In genomic region chr11:5706874-5707529, GRCm38 (mm10) we compare ENCODE assay signal across 8 mouse cellular contexts. TPM values are rescaled to one million over a fixed set of nuclear protein-coding genes. Genes with fewer than 3 reads are reported as not detected.
A peak's percentile ranks its signal among the peaks of the same experiment; 100 is the strongest.
DNase-seq lines count a peak whose midpoint lies in the region; ATAC-seq and TF ChIP-seq lines count a peak whose summit lies in the region.

No protein-coding gene starts in this region.

- TF ChIP-seq CTCF in E14TG2a.4 (conservative IDR thresholded peaks at IDR 0.05; ENCODE audit: low read length) = no peak

- H3K4me3 ChIP-seq in E14TG2a.4 (replicated peaks; ENCODE audit: low read length) = peak overlapping the region; percentile 97
- peak overlapping the region; percentile 97 for H3K4me3 ChIP-seq in hindbrain, embryonic 11.5 days (ENCODE audit: low read depth, low read length)
- peak overlapping the region; percentile 91 for H3K4me3 ChIP-seq in liver, embryonic 16.5 days (ENCODE audit: low read depth, low read length)
- H3K4me3 ChIP-seq in neural tube, embryonic 15.5 days (replicated peaks) = peak overlapping the region; percentile 97

- WGBS in hindbrain, embryonic 11.5 days = 2% methylated on average over 43 of the region's 43 CpGs
- WGBS in liver, embryonic 16.5 days (ENCODE audit: insufficient replicate concordance) = under 1% methylated on average over 43 of the region's 43 CpGs
- under 1% methylated on average over 42 of the region's 43 CpGs for WGBS in neural tube, embryonic 15.5 days

- no peaks in the 10 kb centered on the region for H3K9me3 ChIP-seq in E14TG2a.4 (ENCODE audit: low read length)
- H3K9me3 ChIP-seq in hindbrain, embryonic 11.5 days (ENCODE audit: control insufficient read depth, low read length) = no peaks in the 10 kb centered on the region
- H3K9me3 ChIP-seq in liver, embryonic 16.5 days (replicated peaks; ENCODE audit: control insufficient read depth, low read length) = no peaks in the 10 kb centered on the region
- H3K9me3 ChIP-seq in neural tube, embryonic 15.5 days (replicated peaks) = no peaks in the 10 kb centered on the region

- H3K36me3 ChIP-seq in E14TG2a.4 (ENCODE audit: insufficient read depth, low read length) = peaks cover 34% of the 10 kb centered on the region
- no peaks in the 10 kb centered on the region for H3K36me3 ChIP-seq in hindbrain, embryonic 11.5 days (ENCODE audit: control insufficient read depth, insufficient read depth, low read length)
- H3K36me3 ChIP-seq in liver, embryonic 16.5 days (ENCODE audit: control insufficient read depth, insufficient read depth) = no peaks in the 10 kb centered on the region
- peaks cover 19% of the 10 kb centered on the region for H3K36me3 ChIP-seq in neural tube, embryonic 15.5 days

- peak overlapping the region; percentile 72 for H3K4me2 ChIP-seq in hindbrain, embryonic 11.5 days (replicated peaks; ENCODE audit: low read depth, low read length)
- peak overlapping the region; percentile 73 for H3K4me2 ChIP-seq in liver, embryonic 16.5 days (ENCODE audit: low read depth, low read length)
- peak overlapping the region; percentile 71 for H3K4me2 ChIP-seq in neural tube, embryonic 15.5 days

- H3K4me1 ChIP-seq in E14TG2a.4 (replicated peaks; ENCODE audit: low read depth, low read length) = peaks cover 61% of the 10 kb centered on the region
- H3K4me1 ChIP-seq in hindbrain, embryonic 11.5 days (replicated peaks; ENCODE audit: control insufficient read depth, insufficient read depth, low read length) = peaks cover 2% of the 10 kb centered on the region
- peaks cover 8% of the 10 kb centered on the region for H3K4me1 ChIP-seq in liver, embryonic 16.5 days (ENCODE audit: control insufficient read depth, low read depth, low read length)
- peaks cover 14% of the 10 kb centered on the region for H3K4me1 ChIP-seq in neural tube, embryonic 15.5 days

- peak; percentile 76 for ATAC-seq in hindbrain, embryonic 11.5 days (ENCODE audit: low FRiP score)
- ATAC-seq in liver, embryonic 16.5 days (ENCODE audit: low read depth) = peak; percentile 70
- ATAC-seq in neural tube, embryonic 15.5 days (ENCODE audit: low FRiP score) = peak; percentile 79

- H3K27me3 ChIP-seq in E14TG2a.4 (ENCODE audit: insufficient read depth, low read length) = peaks cover 10% of the 10 kb centered on the region; the same call in 1 of the 2 replicates
- H3K27me3 ChIP-seq in hindbrain, embryonic 11.5 days (ENCODE audit: control insufficient read depth, insufficient read depth, low read length) = no peaks in the 10 kb centered on the region
- no peaks in the 10 kb centered on the region for H3K27me3 ChIP-seq in liver, embryonic 16.5 days (ENCODE audit: control insufficient read depth, insufficient read depth, low read depth, low read length)
- H3K27me3 ChIP-seq in neural tube, embryonic 15.5 days (replicated peaks) = no peaks in the 10 kb centered on the region

- peak overlapping the region; percentile 91 for H3K9ac ChIP-seq in hindbrain, embryonic 11.5 days (ENCODE audit: low read depth, low read length)
- peak overlapping the region; percentile 92 for H3K9ac ChIP-seq in liver, embryonic 16.5 days (ENCODE audit: low read depth, low read length)
- H3K9ac ChIP-seq in neural tube, embryonic 15.5 days (replicated peaks) = peak overlapping the region; percentile 94

- peak; percentile 41 for DNase-seq in kidney, adult 9 months
- DNase-seq in kidney, adult 18-20 months = no peak
- DNase-seq in c-Kit-negative CD71-positive TER-119-positive erythroid progenitor cells, embryonic 14.5 days (ENCODE audit: low read depth, low spot score) = peak; percentile 26
- DNase-seq in hindbrain, embryonic 11.5 days (ENCODE audit: low spot score) = no peak
- DNase-seq in cerebellum, adult 11-12 months = no peak

- H3K27ac ChIP-seq in hindbrain, embryonic 11.5 days (ENCODE audit: low read depth, low read length) = no peak overlapping the region
- H3K27ac ChIP-seq in liver, embryonic 16.5 days (ENCODE audit: low read length) = peak overlapping the region; percentile 46; the same call in 1 of the 2 replicates
- peak overlapping the region; percentile 85 for H3K27ac ChIP-seq in neural tube, embryonic 15.5 days (replicated peaks)

RNA-seq across cellular contexts. Expression of gene Mrps24, which starts 8.5 kb away (rescaled TPM):
- 164 and 170 TPM in 2 replicates for polyA plus RNA-seq in hindbrain, embryonic 11.5 days (2014; fragmentation: Nextera tagmentation; extraction: Ambion mirVana)
- polyA plus RNA-seq in liver, embryonic 16.5 days (2015; fragmentation: Nextera tagmentation; extraction: Ambion mirVana) = 85.2 and 88.3 TPM in 2 replicates
- 197 and 206 TPM in 2 replicates for polyA plus RNA-seq in neural tube, embryonic 15.5 days (2015; fragmentation: Nextera tagmentation; extraction: Ambion mirVana)

RNA-seq across cellular contexts. Expression of gene Urgcp, which starts 55.2 kb away (rescaled TPM):
- 8.4 and 9.6 TPM in 2 replicates for polyA plus RNA-seq in hindbrain, embryonic 11.5 days (2014; fragmentation: Nextera tagmentation; extraction: Ambion mirVana)
- 8.4 and 9.4 TPM in 2 replicates for polyA plus RNA-seq in liver, embryonic 16.5 days (2015; fragmentation: Nextera tagmentation; extraction: Ambion mirVana)
- 33.0 and 34.1 TPM in 2 replicates for polyA plus RNA-seq in neural tube, embryonic 15.5 days (2015; fragmentation: Nextera tagmentation; extraction: Ambion mirVana)

Comparison
In these comparisons a context has a peak if more than half of its experiments do, and no peak if none do; other contexts are left out.
1. DNase-seq: peak in kidney, adult 9 months (single experiment) and c-Kit-negative CD71-positive TER-119-positive erythroid progenitor cells, embryonic 14.5 days (single experiment); none in kidney, adult 18-20 months (single experiment), hindbrain, embryonic 11.5 days (single experiment) and cerebellum, adult 11-12 months (single experiment).
2. Peak in every context shown above with its lines, with median percentiles within 50 percentile points of each other: H3K4me3 ChIP-seq, ATAC-seq, H3K4me2 ChIP-seq and H3K9ac ChIP-seq.